Mouse (Mus musculus) megakaryocyte, embryonic 14.5 days (primary cell): Measurements from ENCODE around the gene Haus8.

Experiments
- FLI1 ChIP-seq: IDR thresholded peaks from 2 replicates; pipeline ENCODE4 v1.6.1; 2012; ENCODE audit warnings: low read length, inconsistent platforms, mixed read lengths
- GATA1 ChIP-seq: IDR thresholded peaks from 3 replicates; pipeline ENCODE4 v1.6.1; 2012; ENCODE audit warnings: mixed read lengths, low read length, inconsistent platforms, borderline replicate concordance

GRCm38 (mm10) chr8:71267690-71268089, 5.0 kb downstream of the Haus8 start:
- TF ChIP-seq FLI1 (no peak), GATA1 (no peak)
